Comparison of ENCODE assay signal across 25 mouse cellular contexts in genomic region chr14:19821686-19822085, GRCm38 (mm10). TPM values are rescaled to one million over a fixed set of nuclear protein-coding genes. Genes with fewer than 3 reads are reported as not detected.
A peak's percentile ranks its signal among the peaks of the same experiment; 100 is the strongest.
DNase-seq lines count a peak whose midpoint lies in the region; ATAC-seq and TF ChIP-seq lines count a peak whose summit lies in the region.
"Had no signal": no experiment of that assay in that cellular context is flagged by ENCODE, and none has a peak within 500 bp of the region (broad histone marks: within the 10 kb centered on the region; RNA-seq: fewer than 3 reads in every experiment).

No protein-coding gene starts in this region.

- peaks cover 40% of the 10 kb centered on the region for H3K36me3 ChIP-seq in forebrain, embryonic 13.5 days (ENCODE audit: poor library complexity, severe bottlenecking)
- H3K36me3 ChIP-seq in forebrain, postnatal 0 days (ENCODE audit: insufficient read depth), result peaks cover 15% of the 10 kb centered on the region; the same call in 1 of the 2 replicates

- H3K9ac ChIP-seq in forebrain, embryonic 13.5 days, result no peak overlapping the region
- no peak overlapping the region for H3K9ac ChIP-seq in forebrain, postnatal 0 days
- H3K9ac ChIP-seq: hindbrain, embryonic 14.5 days had no signal

- ATAC-seq in forebrain, embryonic 13.5 days, result no peak
- ATAC-seq in forebrain, postnatal 0 days, result no peak
- ATAC-seq: hindbrain, postnatal 0 days; inflammation-experienced regulatory T-cells, adult 6 months; intestine, embryonic 16.5 days had no signal

- H3K4me3 ChIP-seq in forebrain, embryonic 13.5 days, result no peak overlapping the region
- H3K4me3 ChIP-seq in forebrain, postnatal 0 days (ENCODE audit: low read depth, low read length), result no peak overlapping the region
- H3K4me3 ChIP-seq: heart, adult 2 months; heart, embryonic 10.5 days had no signal

- TF ChIP-seq CTCF in forebrain, postnatal 0 days (IDR thresholded peaks at IDR 0.05; ENCODE audit: low read depth), result no peak

- peaks cover 44% of the 10 kb centered on the region for H3K4me1 ChIP-seq in forebrain, embryonic 13.5 days
- peaks cover 16% of the 10 kb centered on the region for H3K4me1 ChIP-seq in forebrain, postnatal 0 days (ENCODE audit: insufficient read depth)

- H3K27me3 ChIP-seq in forebrain, embryonic 13.5 days, result no peaks in the 10 kb centered on the region
- no peaks in the 10 kb centered on the region for H3K27me3 ChIP-seq in forebrain, postnatal 0 days (ENCODE audit: insufficient read depth, low read length)
- H3K27me3 ChIP-seq: CH12.LX; heart, embryonic 13.5 days had no signal

- H3K27ac ChIP-seq in forebrain, embryonic 13.5 days, result no peak overlapping the region
- H3K27ac ChIP-seq in forebrain, postnatal 0 days (ENCODE audit: low read depth, low read length), result no peak overlapping the region
- H3K27ac ChIP-seq: heart, adult 2 months; heart, embryonic 10.5 days; heart, embryonic 13.5 days; hindbrain, embryonic 14.5 days; hindbrain, postnatal 0 days had no signal

- 0 out of 2 replicates have a peak overlapping the region, but pooled peaks have one; percentile 2 for H3K4me2 ChIP-seq in forebrain, embryonic 13.5 days
- no peak overlapping the region for H3K4me2 ChIP-seq in forebrain, postnatal 0 days (ENCODE audit: low read depth)

- DNase-seq in forebrain, postnatal 0 days, result no peak
- peak; percentile 41 for DNase-seq in ES-CJ7 (ENCODE audit: low read depth, low spot score)
- DNase-seq in ZHBTc4 (ENCODE audit: low read depth, low spot score), result peak; percentile 59
- no peak for DNase-seq in MN1 (ENCODE audit: low spot score)
- DNase-seq in layer of hippocampus, adult 9-10 months (ENCODE audit: low spot score), result no peak
- DNase-seq: adrenal gland, adult 2 months; adrenal gland, postnatal 14 days; B cell, adult 2 months; cerebellum, adult 11 months; cerebellum, adult 9-10 months; cerebellum, postnatal 14 days; gastrocnemius, postnatal 10 days; gastrocnemius, postnatal 36 days; heart, adult 2 months; heart, postnatal 14 days; heart, postnatal 4 days; kidney, adult 18-20 months had no signal

- 96% methylated on average over 5 of the region's 5 CpGs for WGBS in forebrain, embryonic 13.5 days
- whole genome bisulfite sequencing in forebrain, postnatal 0 days, result 98% methylated on average over 5 of the region's 5 CpGs

- H3K9me3 ChIP-seq in forebrain, embryonic 13.5 days (replicated peaks), result peaks cover 4% of the 10 kb centered on the region; the same call in 1 of the 2 replicates
- H3K9me3 ChIP-seq in forebrain, postnatal 0 days (ENCODE audit: low read length), result no peaks in the 10 kb centered on the region
- H3K9me3 ChIP-seq: heart, embryonic 10.5 days; heart, embryonic 13.5 days had no signal

RNA-seq across cellular contexts. Expression of gene Rtraf, which starts 1.9 kb away (rescaled TPM):
- 258 and 265 TPM in 2 replicates for polyA plus RNA-seq in forebrain, embryonic 13.5 days (2015; fragmentation: Nextera tagmentation; extraction: Ambion mirVana)
- 95.1 and 155 TPM in 2 replicates for total RNA-seq in forebrain, postnatal 0 days (2014; rRNA removed)
- 153 and 193 TPM in 2 replicates for polyA plus RNA-seq in forebrain, postnatal 0 days (2015; fragmentation: Nextera tagmentation; extraction: Ambion mirVana)

Comparison
In these comparisons a context has a peak if more than half of its experiments do, and no peak if none do; other contexts are left out.
1. DNase-seq: peak in ES-CJ7 (single experiment) and ZHBTc4 (single experiment); none in forebrain, postnatal 0 days (single experiment), MN1 (single experiment) and layer of hippocampus, adult 9-10 months (single experiment).